Mouse (Mus musculus): ENCODE measurements around the gene Pip5k1b.

- TF ChIP-seq CHD2 (IDR thresholded peaks at IDR 0.05; ENCODE audit: low read depth, low read length): no peak
- TF ChIP-seq ZNF384 (IDR thresholded peaks at IDR 0.05; ENCODE audit: low read depth, low read length): no peak
- TF ChIP-seq HCFC1 (IDR thresholded peaks at IDR 0.05; ENCODE audit: borderline replicate concordance, insufficient read depth, low read length): no peak
- TF ChIP-seq ZC3H11A (IDR thresholded peaks at IDR 0.05; ENCODE audit: borderline replicate concordance, low read depth, low read length): no peak
Observed at GRCm38 (mm10) chr19:24336370-24337076, 219.1 kb downstream of the Pip5k1b start.
